Mouse (Mus musculus): ENCODE data around the gene Zfp575.

GRCm38 (mm10) chr7:24546068-24546614, 41.3 kb downstream of the Zfp575 start, which contains the start of the genes Pinlyp and Xrcc1:
- TF ChIP-seq CTCF (IDR thresholded peaks at IDR 0.05; ENCODE audit: borderline replicate concordance, insufficient read depth, low read depth, low read length) (no peak), POLR2A (IDR thresholded peaks at IDR 0.05; ENCODE audit: borderline replicate concordance, insufficient read depth, low read length) (no peak)

All from cerebellum, adult 2 months (tissue).